Mouse (Mus musculus) lung, embryonic 16.5 days (tissue): ENCODE results near the gene Grin3a. TPM values are rescaled to one million over a fixed set of nuclear protein-coding genes. Genes with fewer than 3 reads are reported as not detected.
"Not testable (repeated sequence)": the region's sequence is repeated elsewhere in the genome, so short reads cannot be mapped to it uniquely, and the experiment has no call there.

Experiments
- ATAC-seq: fragments of 200-750 bp; cut with Nextera tagmentation; 2 replicates; pipeline ENCODE4 v1.8.0; 2017; ENCODE audit warnings: low read depth, mild to moderate bottlenecking, moderate library complexity
- H3K27ac ChIP-seq: fragments of 300-500 bp; sonication (generic); 2 replicates; pipeline ENCODE4 v1.5.1; 2014; ENCODE audit warnings: mild to moderate bottlenecking, control low read depth, low read length
- H3K27me3 ChIP-seq: fragments of 300-500 bp; sonication (generic); 2 replicates; pipeline ENCODE4 v1.6.1; 2014; ENCODE audit warnings: low read depth, low read length, mixed read lengths; ENCODE audit not compliant: control insufficient read depth, insufficient read depth
- H3K36me3 ChIP-seq: fragments of 300-500 bp; sonication (generic); 2 replicates; pipeline ENCODE4 v1.6.1; 2014; ENCODE audit warnings: low read length; ENCODE audit not compliant: control insufficient read depth, insufficient read depth
- H3K4me1 ChIP-seq: fragments of 300-500 bp; sonication (generic); replicated peaks from 2 replicates; pipeline ENCODE4 v1.6.1; 2014; ENCODE audit warnings: low read length, mixed read lengths; ENCODE audit not compliant: control insufficient read depth, insufficient read depth
- H3K4me2 ChIP-seq: fragments of 300-500 bp; sonication (generic); 2 replicates; pipeline ENCODE4 v1.6.1; 2014; ENCODE audit warnings: low read depth, low read length, control low read depth
- H3K4me3 ChIP-seq: fragments of 300-500 bp; sonication (generic); 2 replicates; pipeline ENCODE4 v1.5.1; 2014; ENCODE audit warnings: mild to moderate bottlenecking, low read length, control low read depth
- H3K9ac ChIP-seq: fragments of 300-500 bp; sonication (generic); 2 replicates; pipeline ENCODE4 v1.6.1; 2014; ENCODE audit warnings: low read length, control low read depth
- H3K9me3 ChIP-seq: fragments of 300-500 bp; sonication (generic); 2 replicates; pipeline ENCODE4 v1.6.1; 2016; ENCODE audit warnings: low read length; ENCODE audit not compliant: control insufficient read depth
- WGBS: fragments of 180-500 bp; shearing (Covaris S2); extraction: QIAGEN DNeasy Blood & Tissue Kit; methylation state at CpG from one replicate; pipeline ENCODE4 v1.1.7; 2014; 5-methylcytosine and 5-hydroxymethylcytosine counted together
- polyA plus RNA-seq: library from polyadenylated mRNA; unstranded; fragments of >200 nt; fragmentation: Nextera tagmentation; extraction: Ambion mirVana; gene quantifications from 2 replicates; pipeline ENCODE4 v1.2.1, GENCODE M21; 2015

Grin3a gene
- polyA plus RNA-seq, 1 experiment from 2014 or later = 0.30 TPM

- Histone ChIP-seq H3K4me3 (no peak overlapping the region), H3K36me3 (peaks cover 30% of the 10 kb centered on the region), H3K4me1 (peaks cover 3% of the 10 kb centered on the region; the same call in 1 of the 2 replicates), H3K9ac (no peak overlapping the region), H3K27me3 (no peaks in the 10 kb centered on the region), H3K27ac (no peak overlapping the region), H3K4me2 (no peak overlapping the region), H3K9me3 (no peaks in the 10 kb centered on the region)
- WGBS = 83% methylated on average over 1 of the region's 1 CpGs
- no peak for ATAC-seq
These were observed 186.1 kb downstream of the Grin3a start for GRCm38 (mm10) chr4:49659421-49659820.

GRCm38 (mm10) chr4:49639913-49640312, 205.6 kb downstream of the Grin3a start:
- WGBS = 59% methylated on average over 2 of the region's 2 CpGs

GRCm38 (mm10) chr4:49637821-49638220, 207.7 kb downstream of the Grin3a start:
- Histone ChIP-seq H3K36me3 (peaks cover 39% of the 10 kb centered on the region), H3K4me2 (no peak overlapping the region), H3K27ac (no peak overlapping the region), H3K9me3 (no peaks in the 10 kb centered on the region), H3K4me1 (peaks cover 6% of the 10 kb centered on the region; the same call in 1 of the 2 replicates), H3K4me3 (no peak overlapping the region), H3K9ac (no peak overlapping the region), H3K27me3 (no peaks in the 10 kb centered on the region)
- 87% methylated on average over 11 of the region's 11 CpGs for WGBS
- ATAC-seq = no peak

More at GRCm38 (mm10) chr4:49639913-49640312, 205.6 kb downstream of the Grin3a start:
- no peaks in the 10 kb centered on the region for H3K27me3 ChIP-seq
- no peak overlapping the region for H3K27ac ChIP-seq
- no peak overlapping the region for H3K4me2 ChIP-seq
- no peak for ATAC-seq
- no peak overlapping the region for H3K9ac ChIP-seq
- H3K4me3 ChIP-seq = no peak overlapping the region
- H3K4me1 ChIP-seq = no peaks in the 10 kb centered on the region
- no peaks in the 10 kb centered on the region for H3K9me3 ChIP-seq
- peaks cover 46% of the 10 kb centered on the region for H3K36me3 ChIP-seq

- Histone ChIP-seq H3K9me3 (no peaks in the 10 kb centered on the region), H3K9ac (peak overlapping the region; percentile 97), H3K36me3 (peaks cover 18% of the 10 kb centered on the region), H3K4me1 (peaks cover 6% of the 10 kb centered on the region; the same call in 1 of the 2 replicates), H3K4me2 (peak overlapping the region; percentile 67), H3K4me3 (peak overlapping the region; percentile 94), H3K27me3 (no peaks in the 10 kb centered on the region), H3K27ac (peak overlapping the region; percentile 93)
- under 1% methylated on average over 30 of the region's 30 CpGs for WGBS
- ATAC-seq = no peak
These were observed 213.4 kb downstream of the Grin3a start for GRCm38 (mm10) chr4:49632139-49632481.

GRCm38 (mm10) chr4:49631319-49632138, 214.0 kb downstream of the Grin3a start, which contains the start of gene Rnf20:
Gene Rnf20 (plus strand): TSS chr4:49632006.
- WGBS = 3% methylated on average over 37 of the region's 37 CpGs
- H3K4me3 ChIP-seq = peak within 1 kb of the TSS; percentile 94
- H3K9ac ChIP-seq = peak within 1 kb of the TSS; percentile 97
- peak within 1 kb of the TSS; percentile 93 for H3K27ac ChIP-seq
- peak; percentile 98 for ATAC-seq
- no peaks in the 10 kb centered on the region for H3K9me3 ChIP-seq
- H3K4me1 ChIP-seq = peaks cover 6% of the 10 kb centered on the region; the same call in 1 of the 2 replicates
- no peaks in the 10 kb centered on the region for H3K27me3 ChIP-seq
- H3K36me3 ChIP-seq = peaks cover 14% of the 10 kb centered on the region
- peak within 1 kb of the TSS; percentile 67 for H3K4me2 ChIP-seq

- H3K27ac ChIP-seq = no peak overlapping the region
- H3K4me1 ChIP-seq = peaks cover 6% of the 10 kb centered on the region; the same call in 1 of the 2 replicates
- H3K9me3 ChIP-seq = no peaks in the 10 kb centered on the region
- no peak overlapping the region for H3K9ac ChIP-seq
- H3K27me3 ChIP-seq = no peaks in the 10 kb centered on the region
- no peak overlapping the region for H3K4me3 ChIP-seq
- no peaks in the 10 kb centered on the region for H3K36me3 ChIP-seq
- ATAC-seq = no peak
- no peak overlapping the region for H3K4me2 ChIP-seq
- WGBS = 81% methylated on average over 5 of the region's 5 CpGs
These were observed 216.6 kb downstream of the Grin3a start for GRCm38 (mm10) chr4:49628941-49629340.

- ATAC-seq = no peak
- WGBS = 0% methylated on average over 3 of the region's 3 CpGs
- Histone ChIP-seq H3K4me3 (no peak overlapping the region), H3K27ac (no peak overlapping the region), H3K36me3 (no peaks in the 10 kb centered on the region), H3K4me1 (no peaks in the 10 kb centered on the region), H3K4me2 (no peak overlapping the region), H3K9ac (no peak overlapping the region), H3K9me3 (no peaks in the 10 kb centered on the region), H3K27me3 (no peaks in the 10 kb centered on the region)
These were observed 218.6 kb downstream of the Grin3a start for GRCm38 (mm10) chr4:49626973-49627372.

GRCm38 (mm10) chr4:49624969-49625368, 220.6 kb downstream of the Grin3a start:
- not testable (repeated sequence) for H3K9ac ChIP-seq, H3K36me3 ChIP-seq, H3K27me3 ChIP-seq, H3K4me2 ChIP-seq, H3K9me3 ChIP-seq, ATAC-seq, H3K4me1 ChIP-seq, H3K4me3 ChIP-seq, H3K27ac ChIP-seq
- WGBS = 59% methylated on average over 4 of the region's 4 CpGs

GRCm38 (mm10) chr4:49623916-49624315, 221.6 kb downstream of the Grin3a start:
- Histone ChIP-seq H3K9ac (no peak overlapping the region), H3K36me3 (no peaks in the 10 kb centered on the region), H3K4me1 (no peaks in the 10 kb centered on the region), H3K27me3 (no peaks in the 10 kb centered on the region), H3K4me3 (no peak overlapping the region), H3K9me3 (no peaks in the 10 kb centered on the region), H3K27ac (no peak overlapping the region), H3K4me2 (no peak overlapping the region)
- WGBS = 73% methylated on average over 4 of the region's 4 CpGs
- ATAC-seq = no peak
